Mouse (Mus musculus) erythroblast, embryonic 14.5 days (primary cell): ENCODE data around the gene Lrch1.

Experiments
- GATA1 ChIP-seq: IDR thresholded peaks from 2 replicates; pipeline ENCODE4 v1.6.1; 2012; ENCODE audit warnings: low read length, inconsistent platforms, mixed read lengths
- TAL1 ChIP-seq: IDR thresholded peaks from 3 replicates; pipeline ENCODE4 v1.6.1; 2012; ENCODE audit warnings: low read length, inconsistent platforms, mixed read lengths

DNA sequence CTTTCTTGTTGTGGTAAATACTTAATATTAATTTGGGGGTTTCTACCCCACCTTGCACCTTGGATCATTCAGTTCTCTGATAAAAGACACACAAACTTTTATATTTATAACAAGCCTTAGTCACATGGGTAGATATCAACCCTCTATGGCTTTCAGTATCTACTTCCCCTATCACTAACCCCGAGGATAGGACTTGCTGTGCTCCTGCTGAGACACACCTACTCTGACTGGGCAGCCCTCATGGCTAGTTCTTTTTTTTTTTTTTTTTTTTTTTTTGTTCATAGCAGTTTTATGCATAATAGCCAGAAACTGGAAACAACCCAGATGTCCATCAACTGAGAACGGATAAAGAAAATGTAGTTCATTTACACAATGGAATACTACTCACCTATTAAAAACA lies 106.0 kb downstream of the Lrch1 start:
- TF ChIP-seq TAL1, result no peak
- TF ChIP-seq GATA1, result no peak
